Mouse (Mus musculus) forebrain, embryonic 10.5 days (tissue): ENCODE results near the gene Uba5. TPM values are rescaled to one million over a fixed set of nuclear protein-coding genes. Genes with fewer than 3 reads are reported as not detected.
A peak's percentile ranks its signal among the peaks of the same experiment; 100 is the strongest.

Experiments
- DNase-seq: peaks from one replicate; pipeline ENCODE4 v3.0.0-alpha.2; 2017; ENCODE audit warnings: low spot score; ENCODE audit errors: extremely low spot score
- H3K27ac ChIP-seq: fragments of 300-500 bp; sonication (generic); 2 replicates; pipeline ENCODE4 v1.5.1; 2016; ENCODE audit warnings: mild to moderate bottlenecking
- H3K27me3 ChIP-seq: fragments of 300-500 bp; sonication (generic); 2 replicates; pipeline ENCODE4 v1.6.1; 2016; ENCODE audit warnings: mild to moderate bottlenecking; ENCODE audit not compliant: poor library complexity, severe bottlenecking
- H3K36me3 ChIP-seq: fragments of 300-500 bp; sonication (generic); replicated peaks from 2 replicates; pipeline ENCODE4 v1.6.1; 2016; ENCODE audit warnings: mild to moderate bottlenecking, moderate library complexity
- H3K4me1 ChIP-seq: fragments of 300-500 bp; sonication (generic); 2 replicates; pipeline ENCODE4 v1.6.1; 2016
- H3K4me3 ChIP-seq: fragments of 300-500 bp; sonication (generic); 2 replicates; pipeline ENCODE4 v1.5.1; 2016; ENCODE audit warnings: mild to moderate bottlenecking, moderate library complexity
- H3K9me3 ChIP-seq: fragments of 300-500 bp; sonication (generic); 2 replicates; pipeline ENCODE4 v1.6.1; 2016; ENCODE audit warnings: mild to moderate bottlenecking, moderate library complexity
- WGBS: fragments of 180-500 bp; shearing (Covaris S2); methylation state at CpG from one replicate; pipeline ENCODE4 v1.1.7; 2016; 5-methylcytosine and 5-hydroxymethylcytosine counted together
- polyA plus RNA-seq: library from polyadenylated mRNA; unstranded; fragments of >200 nt; fragmentation: Nextera tagmentation; extraction: Ambion mirVana; gene quantifications from 2 replicates; pipeline ENCODE4 v1.2.1, GENCODE M21; 2016

The Uba5 gene
- polyA plus RNA-seq, 1 experiment from 2014 or later: 43.0 TPM

- DNase-seq: no peak
- no peaks in the 10 kb centered on the region for H3K27me3 ChIP-seq
- WGBS: 85% methylated on average over 8 of the region's 8 CpGs
- no peak overlapping the region for H3K27ac ChIP-seq
- H3K4me1 ChIP-seq: no peaks in the 10 kb centered on the region
- no peaks in the 10 kb centered on the region for H3K36me3 ChIP-seq
- no peak overlapping the region for H3K4me3 ChIP-seq
- no peaks in the 10 kb centered on the region for H3K9me3 ChIP-seq
Measured at GRCm38 (mm10) chr9:104088555-104088954, 25.6 kb upstream of the Uba5 start.

- WGBS: 76% methylated on average over 4 of the region's 4 CpGs
- no peaks in the 10 kb centered on the region for H3K36me3 ChIP-seq
- no peak overlapping the region for H3K4me3 ChIP-seq
- H3K27ac ChIP-seq: no peak overlapping the region
- H3K9me3 ChIP-seq: no peaks in the 10 kb centered on the region
- no peak for DNase-seq
- no peaks in the 10 kb centered on the region for H3K4me1 ChIP-seq
- no peaks in the 10 kb centered on the region for H3K27me3 ChIP-seq
Measured at GRCm38 (mm10) chr9:104085730-104086429, 22.9 kb upstream of the Uba5 start.

GRCm38 (mm10) chr9:104080038-104080437 is 17.1 kb upstream of the Uba5 start:
- Histone ChIP-seq H3K4me3 (no peak overlapping the region), H3K9me3 (no peaks in the 10 kb centered on the region), H3K27ac (no peak overlapping the region), H3K36me3 (no peaks in the 10 kb centered on the region), H3K4me1 (no peaks in the 10 kb centered on the region), H3K27me3 (no peaks in the 10 kb centered on the region)
- WGBS: 88% methylated on average over 3 of the region's 3 CpGs
- no peak for DNase-seq

DNA sequence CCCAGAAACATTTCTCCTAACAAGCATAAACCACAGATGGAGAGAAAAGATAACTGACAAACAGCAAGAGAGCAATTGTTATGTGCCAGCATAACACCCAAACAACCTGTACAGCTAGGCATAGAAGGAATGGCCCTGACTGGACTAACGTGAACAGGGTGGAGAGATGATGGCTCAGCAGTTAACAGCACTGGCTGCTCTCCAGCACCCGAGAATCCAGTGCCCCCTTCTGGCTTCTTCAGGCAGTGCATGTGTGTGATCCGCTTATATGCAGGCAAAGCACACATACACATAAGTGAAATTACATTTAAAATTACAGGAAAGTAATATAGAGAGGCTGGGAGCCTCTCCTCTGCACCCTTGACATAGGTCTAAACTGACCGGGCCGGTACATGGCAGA is 16.4 kb upstream of the Uba5 start:
- H3K27me3 ChIP-seq: no peaks in the 10 kb centered on the region
- 50% methylated on average over 5 of the region's 5 CpGs for WGBS
- H3K9me3 ChIP-seq: no peaks in the 10 kb centered on the region
- no peak overlapping the region for H3K27ac ChIP-seq
- H3K36me3 ChIP-seq: no peaks in the 10 kb centered on the region
- peak; percentile 58 for DNase-seq
- H3K4me3 ChIP-seq: no peak overlapping the region
- no peaks in the 10 kb centered on the region for H3K4me1 ChIP-seq

GRCm38 (mm10) chr9:104078780-104079179 is 15.8 kb upstream of the Uba5 start:
- no peak overlapping the region for H3K27ac ChIP-seq
- no peaks in the 10 kb centered on the region for H3K9me3 ChIP-seq
- 89% methylated on average over 1 of the region's 1 CpGs for WGBS
- no peaks in the 10 kb centered on the region for H3K27me3 ChIP-seq
- no peaks in the 10 kb centered on the region for H3K4me1 ChIP-seq
- DNase-seq: no peak
- H3K36me3 ChIP-seq: no peaks in the 10 kb centered on the region
- no peak overlapping the region for H3K4me3 ChIP-seq

DNA sequence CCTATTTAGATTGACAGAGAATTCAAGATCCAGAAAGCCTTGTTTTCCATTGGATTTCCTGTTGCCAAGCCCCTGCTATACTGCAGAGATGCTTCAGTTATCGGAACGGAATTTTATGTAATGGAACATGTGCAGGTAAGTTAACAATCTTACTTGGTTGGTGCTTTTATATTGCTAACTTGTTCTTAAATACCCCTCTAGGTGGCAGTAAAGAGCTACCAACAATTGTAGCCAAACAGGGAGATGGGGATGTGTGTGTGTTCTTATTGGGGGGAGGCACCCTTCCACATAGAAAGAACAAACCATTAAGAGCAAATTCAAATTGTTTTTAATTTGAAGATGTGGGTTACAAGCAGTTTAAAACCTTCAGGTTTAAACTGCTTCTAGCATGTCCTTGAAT is 12.9 kb upstream of the Uba5 start:
- DNase-seq: no peak
- Histone ChIP-seq H3K4me1 (no peaks in the 10 kb centered on the region), H3K4me3 (no peak overlapping the region), H3K27ac (no peak overlapping the region), H3K36me3 (no peaks in the 10 kb centered on the region), H3K27me3 (no peaks in the 10 kb centered on the region), H3K9me3 (no peaks in the 10 kb centered on the region)
- 70% methylated on average over 2 of the region's 2 CpGs for WGBS

DNA sequence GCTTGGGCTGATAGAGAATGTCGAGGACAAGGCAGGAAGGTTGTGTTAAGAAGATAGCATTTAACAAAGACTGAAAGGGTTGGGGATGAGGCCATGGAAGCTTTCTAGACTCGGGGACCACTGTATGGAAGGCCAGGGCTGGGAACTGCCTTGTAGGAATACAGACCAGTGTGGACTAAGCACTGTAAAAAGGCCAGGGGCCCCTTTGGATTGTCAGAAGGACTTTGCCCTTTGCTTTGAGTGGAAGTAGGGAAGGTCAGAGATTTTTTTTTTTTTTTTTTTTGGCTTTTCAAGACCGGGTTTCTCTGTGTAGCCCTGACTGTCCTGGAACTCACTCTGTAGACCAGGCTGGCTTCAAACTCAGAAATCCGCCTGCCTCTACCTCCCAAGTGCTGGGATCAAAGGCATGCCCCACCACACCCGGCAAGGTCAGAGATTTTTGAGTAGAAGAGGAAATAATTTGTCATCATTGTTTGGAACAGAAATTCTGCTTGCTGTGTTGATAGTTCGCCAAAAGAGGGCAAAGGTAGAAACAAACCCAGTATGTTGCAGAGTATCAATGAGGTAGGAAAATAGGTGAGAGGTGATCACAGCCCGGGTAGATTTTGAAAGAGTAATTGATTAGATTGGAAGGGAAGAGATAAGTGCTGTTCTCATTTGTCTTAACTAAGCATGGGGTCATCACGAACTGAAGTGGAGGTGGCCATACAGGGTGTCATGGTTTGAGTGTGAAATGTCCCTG is 8.1 kb upstream of the Uba5 start:
- H3K4me3 ChIP-seq: no peak overlapping the region
- WGBS: 77% methylated on average over 8 of the region's 8 CpGs
- no peak overlapping the region for H3K27ac ChIP-seq
- no peak for DNase-seq
- no peaks in the 10 kb centered on the region for H3K4me1 ChIP-seq
- no peaks in the 10 kb centered on the region for H3K36me3 ChIP-seq
- H3K9me3 ChIP-seq: no peaks in the 10 kb centered on the region
- no peaks in the 10 kb centered on the region for H3K27me3 ChIP-seq

- Histone ChIP-seq H3K4me3 (no peak overlapping the region), H3K36me3 (no peaks in the 10 kb centered on the region), H3K9me3 (no peaks in the 10 kb centered on the region), H3K27ac (no peak overlapping the region), H3K27me3 (no peaks in the 10 kb centered on the region), H3K4me1 (no peaks in the 10 kb centered on the region)
- no peak for DNase-seq
- WGBS: 81% methylated on average over 4 of the region's 4 CpGs
Measured at GRCm38 (mm10) chr9:104070241-104070640, 7.3 kb upstream of the Uba5 start.

GRCm38 (mm10) chr9:104064571-104064970 is 1.6 kb upstream of the Uba5 start:
- Histone ChIP-seq H3K27me3 (no peaks in the 10 kb centered on the region), H3K36me3 (peaks cover 19% of the 10 kb centered on the region), H3K9me3 (no peaks in the 10 kb centered on the region), H3K4me1 (peaks cover 21% of the 10 kb centered on the region), H3K27ac (no peak overlapping the region), H3K4me3 (no peak overlapping the region)
- WGBS: 49% methylated on average over 1 of the region's 1 CpGs
- no peak for DNase-seq

DNA sequence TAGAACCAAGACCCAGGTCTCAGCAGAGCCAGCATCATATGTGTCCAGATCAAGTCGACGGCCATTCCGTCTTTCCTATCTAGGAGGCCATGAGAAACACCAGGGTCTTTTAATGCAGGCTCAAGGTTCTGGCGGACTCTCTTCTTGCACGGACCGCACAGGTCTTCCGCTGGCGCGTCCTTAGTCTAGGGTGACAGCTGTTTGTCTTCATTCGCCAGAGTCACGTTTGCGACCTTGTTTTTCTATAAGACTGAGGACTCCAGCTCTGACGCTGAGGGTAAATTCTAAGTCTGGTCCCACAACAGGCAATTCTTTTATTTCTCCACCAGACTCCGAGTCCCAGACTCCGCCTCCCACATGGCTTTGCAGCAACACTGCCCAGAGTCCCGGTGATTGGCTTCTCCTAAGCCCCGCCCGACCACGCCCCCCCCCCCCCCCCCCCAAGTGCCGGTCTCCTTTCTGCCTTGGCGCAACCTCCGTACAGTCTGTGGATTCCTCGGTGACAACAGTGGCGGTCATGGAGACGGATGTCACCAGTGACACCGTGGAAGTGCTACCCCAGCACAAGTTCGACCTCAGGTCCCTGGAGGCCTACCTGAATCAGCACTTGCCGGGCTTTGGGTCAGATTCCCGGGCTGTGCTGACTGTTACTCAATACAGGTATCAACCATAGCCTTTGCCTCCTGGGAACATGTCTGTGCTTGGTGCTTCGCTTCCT is 469 bp upstream of the Uba5 start, which contains the start of gene Acad11:
Gene Acad11, plus strand, starts transcription at position 134 of the 718 bp plus-strand sequence.
- H3K27ac ChIP-seq: peak within 1 kb of the TSS; percentile 92
- WGBS: under 1% methylated on average over 30 of the region's 30 CpGs

GRCm38 (mm10) chr9:104051028-104051427 is 11.9 kb downstream of the Uba5 start:
- H3K9me3 ChIP-seq: no peaks in the 10 kb centered on the region
- H3K27ac ChIP-seq: no peak overlapping the region
- H3K27me3 ChIP-seq: no peaks in the 10 kb centered on the region
- H3K4me1 ChIP-seq: no peaks in the 10 kb centered on the region
- no peak for DNase-seq
- WGBS: 90% methylated on average over 6 of the region's 6 CpGs
- H3K36me3 ChIP-seq: peaks cover 98% of the 10 kb centered on the region
- H3K4me3 ChIP-seq: no peak overlapping the region

More for the DNA sequence above, 469 bp upstream of the Uba5 start, which contains the start of gene Acad11:
- peaks cover 21% of the 10 kb centered on the region for H3K4me1 ChIP-seq
- peak; percentile 88 for DNase-seq
- peaks cover 25% of the 10 kb centered on the region for H3K36me3 ChIP-seq
- H3K27me3 ChIP-seq: no peaks in the 10 kb centered on the region
- H3K4me3 ChIP-seq: peak within 1 kb of the TSS; percentile 97
- no peaks in the 10 kb centered on the region for H3K9me3 ChIP-seq

DNA sequence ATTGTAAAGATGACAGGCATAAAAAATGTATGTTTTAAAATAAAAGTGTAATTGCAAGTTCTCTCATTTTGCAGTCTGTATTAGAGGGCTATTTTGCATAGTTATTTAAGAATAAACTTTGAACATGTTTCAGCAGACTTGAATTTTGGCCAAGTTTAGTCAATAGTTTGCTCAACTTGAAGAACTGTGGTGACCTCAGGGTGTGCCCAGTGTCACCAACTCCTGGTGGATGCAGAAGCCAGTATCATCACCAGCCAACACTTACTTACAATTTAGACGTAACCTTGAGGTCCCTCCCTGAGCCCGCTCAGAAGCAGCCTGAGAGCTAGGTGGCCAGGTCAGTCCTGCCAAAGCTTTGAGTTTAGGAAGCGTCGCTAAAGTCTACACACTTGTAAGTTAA is 19.3 kb downstream of the Uba5 start:
- Histone ChIP-seq H3K9me3 (no peaks in the 10 kb centered on the region), H3K36me3 (peaks cover 51% of the 10 kb centered on the region), H3K4me3 (no peak overlapping the region), H3K4me1 (no peaks in the 10 kb centered on the region), H3K27ac (no peak overlapping the region), H3K27me3 (no peaks in the 10 kb centered on the region)
- 86% methylated on average over 4 of the region's 4 CpGs for WGBS
- DNase-seq: no peak

- WGBS: 85% methylated on average over 2 of the region's 2 CpGs
- H3K4me3 ChIP-seq: no peak within 1 kb of the TSS
- no peak within 1 kb of the TSS for H3K27ac ChIP-seq
- peaks cover 44% of the 10 kb centered on the region for H3K36me3 ChIP-seq
- 0 out of 2 replicates have a peak, but pooled peaks cover 2% of the 10 kb centered on the region for H3K4me1 ChIP-seq
- DNase-seq: no peak
- no peaks in the 10 kb centered on the region for H3K9me3 ChIP-seq
- H3K27me3 ChIP-seq: no peaks in the 10 kb centered on the region
Measured at GRCm38 (mm10) chr9:104040362-104040761, 22.6 kb downstream of the Uba5 start, which contains the start of gene Gm28305. Gm28305 (plus strand) TSS chr9:104040662.
